Mouse (Mus musculus) myocyte (in vitro differentiated cells): Measurements from ENCODE around the gene Elk4.

ENCODE experiments used
- MAX ChIP-seq: IDR thresholded peaks from one replicate; pipeline ENCODE4 v1.6.1; 2011; ENCODE audit warnings: low read depth, mild to moderate bottlenecking, control low read depth
- MYOD1 ChIP-seq, 3 experiments: IDR thresholded peaks; one replicate each; pipeline ENCODE4 v1.6.1; 2011; ENCODE audit warnings: control low read depth in 2 of 3, low read depth in 2 of 3, mild to moderate bottlenecking in 2 of 3, moderate library complexity in 1 of 3; ENCODE audit not compliant: insufficient read length in 2 of 3, control insufficient read depth in 1 of 3
- MYOG ChIP-seq, 3 experiments: IDR thresholded peaks; one replicate each; pipeline ENCODE4 v1.6.1; 2011; ENCODE audit warnings: control low read depth in 2 of 3, low read depth in 2 of 3, mild to moderate bottlenecking in 2 of 3; ENCODE audit not compliant: insufficient read length in 2 of 3, control insufficient read depth in 1 of 3, insufficient read depth in 1 of 3
- POLR2A ChIP-seq: IDR thresholded peaks from one replicate; pipeline ENCODE4 v1.6.1; 2011; ENCODE audit warnings: low read depth, mild to moderate bottlenecking, control low read depth, moderate library complexity; ENCODE audit not compliant: insufficient read length

DNA sequence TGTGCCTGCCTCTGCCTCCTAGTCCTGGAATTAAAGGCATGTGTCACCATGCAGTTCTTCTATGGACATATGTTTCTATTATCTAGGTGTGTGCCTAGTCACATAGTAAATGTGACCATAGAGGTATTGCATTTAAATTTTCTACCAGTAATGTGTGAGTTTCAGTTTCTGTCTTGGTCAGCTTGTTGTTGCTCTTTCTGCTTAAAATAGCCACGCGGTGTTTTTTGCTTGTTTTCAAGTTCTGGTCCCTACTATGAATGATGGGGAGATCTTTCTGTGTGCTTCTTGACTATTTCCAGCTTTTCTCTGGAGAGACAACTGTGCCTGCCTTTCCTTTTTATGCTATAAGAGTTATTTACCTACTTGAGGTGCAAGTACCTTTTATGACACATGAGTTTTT lies 4.4 kb downstream of the Elk4 start:
- TF ChIP-seq MAX (no peak), POLR2A (no peak), MYOG (IDR thresholded peaks at IDR 0.05; ENCODE audit: control insufficient read depth in 1 of 3, insufficient read depth in 1 of 3, insufficient read length in 2 of 3, low read depth in 2 of 3) (no peak), MYOD1 (IDR thresholded peaks at IDR 0.05; ENCODE audit: control insufficient read depth in 1 of 3, insufficient read length in 2 of 3, low read depth in 2 of 3) (no peak)
